Mouse (Mus musculus): ENCODE results near the gene Lrp6.

Lrp6 gene

GRCm38 (mm10) chr6:134575288-134575741 lies 8.6 kb upstream of the Lrp6 start:
- DNase-seq (ENCODE audit: low spot score) = no peak

- DNase-seq (ENCODE audit: low spot score) = no peak
Measured at GRCm38 (mm10) chr6:134567986-134568556, 1.3 kb upstream of the Lrp6 start.

GRCm38 (mm10) chr6:134566248-134566817 lies 432 bp downstream of the Lrp6 start:
- DNase-seq (ENCODE audit: low spot score) = peak; percentile 46

- DNase-seq (ENCODE audit: low spot score) = peak; percentile 59
Measured at GRCm38 (mm10) chr6:134565606-134566247, 1.0 kb downstream of the Lrp6 start.

DNA sequence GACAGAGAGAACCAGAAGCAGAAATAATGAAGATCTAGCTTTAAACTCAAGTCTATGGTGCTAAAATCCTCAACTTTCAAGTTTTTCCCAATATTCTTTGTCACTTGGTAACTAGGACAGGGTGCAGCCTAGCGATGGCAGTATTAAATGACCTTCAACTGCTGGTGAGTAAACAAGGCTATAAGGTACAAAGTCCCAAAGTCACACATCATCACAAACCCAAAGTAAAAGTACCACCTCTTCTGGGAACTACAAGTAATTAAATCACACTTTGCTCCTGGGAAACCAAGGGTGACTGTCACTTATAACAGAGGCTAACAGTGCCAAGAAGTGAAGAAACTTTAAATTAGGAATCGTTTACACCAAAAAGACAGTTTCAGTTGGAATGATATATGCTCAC lies 2.2 kb downstream of the Lrp6 start:
- DNase-seq (ENCODE audit: low spot score) = no peak

DNA sequence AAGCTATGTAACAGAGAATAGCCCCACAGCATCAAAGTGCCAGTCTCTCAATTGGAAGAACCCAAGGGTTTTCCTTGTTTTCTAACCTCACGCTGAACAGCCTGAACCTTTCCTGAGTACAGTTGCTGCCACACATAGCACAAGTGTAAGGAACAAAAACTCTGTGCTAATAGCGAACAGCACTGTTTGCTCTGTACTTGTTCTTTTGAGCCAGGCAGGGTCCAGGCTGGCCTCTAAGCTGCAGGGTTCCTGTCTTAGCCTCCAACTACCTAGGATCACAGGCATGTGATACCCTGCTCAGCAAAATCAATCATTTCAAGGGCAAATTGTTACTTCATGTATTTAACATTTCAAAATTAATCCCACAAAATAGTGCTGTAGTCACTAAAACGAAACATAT lies 7.1 kb downstream of the Lrp6 start:
- no peak for DNase-seq (ENCODE audit: low spot score)

DNA sequence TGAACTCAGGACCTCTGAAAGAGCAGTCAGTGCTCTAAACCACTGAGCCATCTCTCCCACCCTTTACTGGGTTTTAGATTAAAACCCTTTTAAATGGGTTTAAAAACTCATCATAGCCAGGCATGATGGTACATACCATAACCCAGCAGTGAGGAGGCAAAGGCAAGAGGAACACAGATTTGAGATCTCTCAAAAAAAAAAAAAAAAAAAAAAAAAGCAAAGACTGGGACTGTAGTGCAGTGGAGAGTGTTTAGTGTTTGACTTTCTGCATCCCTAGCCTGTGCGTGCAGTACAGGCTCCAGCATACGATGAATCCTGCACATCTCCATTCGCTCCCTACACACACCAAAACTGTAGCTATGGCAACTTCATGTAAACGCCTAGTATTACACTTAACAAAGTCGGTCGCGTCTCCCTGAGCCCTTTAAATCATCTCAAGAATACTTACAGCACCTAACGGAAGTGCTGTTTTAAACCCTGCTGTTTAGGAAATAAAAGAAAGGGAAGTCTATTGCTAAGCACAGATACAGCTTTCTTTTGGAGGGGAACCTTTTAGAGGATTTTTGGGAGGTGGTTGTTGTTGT lies 8.1 kb downstream of the Lrp6 start:
- DNase-seq (ENCODE audit: low spot score) = no peak

DNA sequence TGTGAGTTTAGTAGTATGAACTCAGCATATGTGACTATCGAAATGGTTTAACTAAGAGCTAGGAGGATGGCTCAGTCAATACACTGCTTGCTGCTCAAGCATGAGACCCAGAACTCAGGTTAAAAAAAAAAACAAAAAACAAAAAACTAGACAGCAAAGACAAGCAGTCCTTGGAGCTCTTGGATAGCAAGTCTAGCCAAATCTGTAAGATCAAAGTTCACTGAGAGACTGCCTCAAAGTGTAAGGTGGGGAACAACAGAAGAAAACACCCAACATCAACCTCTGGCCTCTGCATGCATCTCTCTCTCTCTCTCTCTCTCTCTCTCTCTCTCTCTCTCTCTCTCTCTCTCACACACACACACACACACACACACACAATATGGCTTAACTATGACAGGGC lies 9.7 kb downstream of the Lrp6 start:
- DNase-seq (ENCODE audit: low spot score) = no peak

DNA sequence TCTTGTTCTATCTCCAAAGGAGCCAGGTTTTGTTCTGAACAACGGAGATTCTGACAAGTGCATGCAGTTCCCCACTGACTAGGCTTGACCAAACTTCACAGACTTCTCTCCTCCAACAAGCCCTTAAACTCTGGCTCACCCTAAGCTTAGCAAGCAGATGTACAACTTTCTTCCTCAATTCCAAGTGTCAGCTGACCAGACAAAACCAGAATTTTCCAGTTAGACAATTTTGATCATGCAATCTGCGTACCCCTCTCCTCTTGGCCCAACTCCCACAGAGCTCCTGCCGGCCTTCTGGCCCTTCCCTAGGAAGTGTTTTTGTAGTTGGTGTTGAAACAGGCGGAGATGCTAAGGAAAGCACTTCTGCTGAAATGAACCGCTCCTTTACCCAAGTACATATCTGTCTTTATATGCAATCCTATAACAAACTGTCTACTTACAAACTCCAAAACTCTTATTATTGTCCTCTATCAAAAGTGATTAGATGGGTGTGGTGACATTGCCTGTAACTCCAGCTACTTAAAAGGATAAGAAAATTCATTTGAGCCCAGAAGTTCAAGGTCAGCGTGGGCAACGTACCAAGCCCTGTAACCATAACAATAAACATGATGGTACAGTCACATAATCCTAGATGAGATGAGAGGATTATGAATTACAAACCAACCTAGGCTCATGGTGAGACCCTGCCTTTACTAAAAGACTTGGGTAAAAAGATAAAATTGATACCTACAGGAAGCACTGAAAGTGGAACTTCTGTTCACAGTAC lies 10.4 kb downstream of the Lrp6 start:
- DNase-seq (ENCODE audit: low spot score) = no peak

DNA sequence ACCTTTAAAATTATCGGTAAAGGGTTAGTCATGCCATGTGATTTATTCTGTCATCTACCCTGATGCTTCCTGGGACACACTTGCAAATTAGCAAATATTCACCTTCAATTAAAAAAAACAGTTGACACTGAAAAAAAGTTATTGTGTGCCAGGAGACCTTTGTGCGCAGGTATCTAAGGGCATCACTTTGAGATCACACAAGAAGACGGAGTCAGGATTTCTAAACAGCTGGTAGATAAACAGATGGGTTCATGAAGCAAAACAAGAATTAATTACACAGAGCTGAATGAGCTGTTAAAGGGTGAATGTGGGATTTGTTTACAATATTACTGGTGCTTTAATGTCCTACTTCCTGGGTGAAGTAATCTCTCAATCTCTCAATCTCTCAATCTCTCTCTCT lies 11.6 kb downstream of the Lrp6 start:
- DNase-seq (ENCODE audit: low spot score) = no peak

DNA sequence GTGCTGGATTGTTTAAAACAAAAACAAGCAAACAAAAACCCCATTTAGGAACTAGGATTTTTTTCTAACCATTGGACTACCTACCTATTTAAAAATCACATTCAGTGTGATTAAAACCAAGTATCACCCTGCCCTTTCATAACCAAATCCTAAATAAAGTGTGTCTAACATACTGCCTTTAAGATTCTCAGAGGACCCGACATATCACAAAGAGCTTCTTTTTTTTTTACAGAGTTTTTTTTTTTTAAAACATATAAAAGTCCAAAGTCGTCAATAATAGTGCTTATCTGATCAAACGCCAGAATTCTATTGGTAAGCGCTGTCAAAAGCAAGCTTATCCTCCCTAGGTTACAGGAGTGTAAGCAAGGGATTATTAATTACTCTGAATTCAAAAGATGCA lies 12.5 kb downstream of the Lrp6 start:
- DNase-seq (ENCODE audit: low spot score) = no peak

- no peak for DNase-seq (ENCODE audit: low spot score)
Measured at GRCm38 (mm10) chr6:134551007-134551406, 15.8 kb downstream of the Lrp6 start.

- DNase-seq (ENCODE audit: low spot score) = no peak
Measured at GRCm38 (mm10) chr6:134550396-134550795, 16.4 kb downstream of the Lrp6 start.

DNA sequence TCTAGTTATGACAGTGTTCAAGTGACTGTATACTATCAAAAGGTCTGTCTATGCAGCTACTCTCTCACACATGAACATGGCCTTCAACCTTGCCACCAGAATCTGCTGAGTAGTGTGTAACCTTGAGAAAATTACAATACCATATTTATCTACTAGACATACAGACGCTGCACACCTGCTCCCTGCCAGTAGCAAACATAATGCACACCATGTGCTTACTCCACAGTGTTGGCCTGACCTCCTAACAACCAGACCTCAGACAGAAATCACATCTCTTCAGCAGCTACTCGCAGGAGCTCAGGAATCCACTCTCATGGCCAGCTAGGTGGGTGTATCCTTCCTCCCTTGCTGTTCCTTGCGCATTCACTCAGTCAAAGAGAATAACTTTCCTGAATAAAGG lies 21.9 kb downstream of the Lrp6 start:
- no peak for DNase-seq (ENCODE audit: low spot score)

GRCm38 (mm10) chr6:134544093-134544492 lies 22.7 kb downstream of the Lrp6 start:
- DNase-seq (ENCODE audit: low spot score) = no peak

DNA sequence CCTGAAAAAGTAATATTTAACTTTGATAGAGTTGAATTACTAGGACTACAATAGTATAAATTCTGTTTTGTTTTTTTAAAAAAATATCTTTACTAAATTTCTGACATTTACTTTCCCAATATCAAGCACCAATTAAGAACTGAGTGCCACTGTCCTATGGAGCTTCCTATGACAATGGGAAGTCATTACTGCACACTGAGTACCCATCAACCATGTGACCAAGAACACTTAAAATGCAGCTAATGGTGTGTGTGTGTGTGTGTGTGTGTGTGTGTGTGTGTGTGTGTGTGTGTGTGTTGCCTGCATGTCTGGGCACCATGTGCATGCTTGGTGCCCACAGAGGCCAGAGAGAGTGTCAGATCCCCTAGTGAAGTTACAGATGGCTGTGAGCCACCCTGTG lies 23.2 kb downstream of the Lrp6 start:
- no peak for DNase-seq (ENCODE audit: low spot score)

- no peak for DNase-seq (ENCODE audit: low spot score)
Measured at GRCm38 (mm10) chr6:134542374-134542773, 24.4 kb downstream of the Lrp6 start.

GRCm38 (mm10) chr6:134540161-134540560 lies 26.6 kb downstream of the Lrp6 start:
- no peak for DNase-seq (ENCODE audit: low spot score)

- no peak for DNase-seq (ENCODE audit: low spot score)
Measured at GRCm38 (mm10) chr6:134539459-134539858, 27.3 kb downstream of the Lrp6 start.

- no peak for DNase-seq (ENCODE audit: low spot score)
Measured at GRCm38 (mm10) chr6:134538805-134539204, 28.0 kb downstream of the Lrp6 start.

- DNase-seq (ENCODE audit: low spot score) = peak; percentile 35
Measured at GRCm38 (mm10) chr6:134537461-134538117, 29.2 kb downstream of the Lrp6 start.

DNA sequence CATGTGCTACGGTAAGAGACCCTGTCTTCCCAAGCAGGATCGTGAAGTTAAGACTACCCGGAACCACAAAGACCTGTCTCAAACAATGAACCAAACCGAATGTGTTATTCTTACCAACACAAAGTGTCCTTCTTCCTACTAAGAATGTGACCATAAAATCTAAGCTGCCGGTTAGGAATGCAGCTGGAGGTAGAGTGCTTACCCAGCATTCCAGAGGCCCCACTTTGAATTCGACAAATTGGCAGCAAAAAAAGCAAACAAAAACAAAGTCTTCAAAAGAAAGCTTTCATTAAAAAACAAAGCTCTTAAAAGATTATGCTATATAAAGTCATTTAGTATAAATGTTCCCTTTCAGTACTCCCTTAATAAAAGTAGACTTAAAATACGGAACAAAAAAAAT lies 31.6 kb downstream of the Lrp6 start:
- no peak for DNase-seq (ENCODE audit: low spot score)
